Mouse (Mus musculus) left cerebral cortex, postnatal 4 days (tissue): ENCODE data around the gene Cldn10. TPM values are rescaled to one million over a fixed set of nuclear protein-coding genes. Genes with fewer than 3 reads are reported as not detected.
A peak's percentile ranks its signal among the peaks of the same experiment; 100 is the strongest.

ENCODE experiments used
- DNase-seq: peaks from one replicate; pipeline ENCODE4 v3.0.0-alpha.2; 2022
- intact Hi-C: fragments of 180-260 bp; cut with DNase I; formaldehyde crosslinking; loops from one replicate; pipeline ENCODE4 v1.15.1; 2025
- total RNA-seq, 2 experiments: library from RNA; stranded (reverse); gene quantifications; 2 replicates each; pipeline ENCODE4 v1.2.3; 2021

Gene Cldn10
- total RNA-seq, 2 experiments from 2014 or later, result 5.4 to 6.7 TPM

GRCm38 (mm10) chr14:118855141-118855800 is 67.6 kb downstream of the Cldn10 start:
- peak; percentile 7 for DNase-seq
- intact Hi-C loops, result no loop called here

GRCm38 (mm10) chr14:118856563-118856962 is 68.9 kb downstream of the Cldn10 start:
- intact Hi-C loops, result no loop called here

GRCm38 (mm10) chr14:118858318-118858717 is 70.6 kb downstream of the Cldn10 start:
- intact Hi-C loops, result no loop called here
- no peak for DNase-seq

More at GRCm38 (mm10) chr14:118856563-118856962, 68.9 kb downstream of the Cldn10 start:
- no peak for DNase-seq

- no peak for DNase-seq
- intact Hi-C loops, result no loop called here
Observed at GRCm38 (mm10) chr14:118862253-118862652, 74.5 kb downstream of the Cldn10 start.

- intact Hi-C loops, result no loop called here
Observed at GRCm38 (mm10) chr14:118864905-118865304, 77.2 kb downstream of the Cldn10 start.

GRCm38 (mm10) chr14:118866014-118866811 is 78.5 kb downstream of the Cldn10 start:
- intact Hi-C loops, result no loop called here
- DNase-seq, result no peak

More at GRCm38 (mm10) chr14:118864905-118865304, 77.2 kb downstream of the Cldn10 start:
- no peak for DNase-seq

GRCm38 (mm10) chr14:118867366-118867765 is 79.7 kb downstream of the Cldn10 start:
- no peak for DNase-seq
- intact Hi-C loops, result no loop called here

- DNase-seq, result peak; percentile 44
- intact Hi-C loops, result no loop called here
Observed at GRCm38 (mm10) chr14:118868102-118868724, 80.5 kb downstream of the Cldn10 start.

GRCm38 (mm10) chr14:118869712-118870111 is 82.0 kb downstream of the Cldn10 start:
- intact Hi-C loops, result no loop called here

GRCm38 (mm10) chr14:118874126-118874525 is 86.4 kb downstream of the Cldn10 start:
- no peak for DNase-seq
- intact Hi-C loops, result no loop called here

More at GRCm38 (mm10) chr14:118869712-118870111, 82.0 kb downstream of the Cldn10 start:
- no peak for DNase-seq

GRCm38 (mm10) chr14:118874786-118875415 is 87.2 kb downstream of the Cldn10 start:
- no peak for DNase-seq

GRCm38 (mm10) chr14:118878346-118878910 is 90.7 kb downstream of the Cldn10 start:
- no peak for DNase-seq
- intact Hi-C loops, result no loop called here

More at GRCm38 (mm10) chr14:118874786-118875415, 87.2 kb downstream of the Cldn10 start:
- intact Hi-C loops, result no loop called here

GRCm38 (mm10) chr14:118880696-118881095 is 93.0 kb downstream of the Cldn10 start:
- DNase-seq, result no peak
- intact Hi-C loops, result no loop called here

- intact Hi-C loops, result no loop called here
- no peak for DNase-seq
Observed at GRCm38 (mm10) chr14:118883344-118884249, 95.9 kb downstream of the Cldn10 start.

GRCm38 (mm10) chr14:118884250-118884556 is 96.5 kb downstream of the Cldn10 start:
- DNase-seq, result no peak
- intact Hi-C loops, result no loop called here

- DNase-seq, result no peak
- intact Hi-C loops, result no loop called here
Observed at GRCm38 (mm10) chr14:118890101-118890500, 102.4 kb downstream of the Cldn10 start.

GRCm38 (mm10) chr14:118895228-118895627 is 107.5 kb downstream of the Cldn10 start:
- intact Hi-C loops, result no loop called here
- DNase-seq, result peak; percentile 38

GRCm38 (mm10) chr14:118895655-118896054 is 107.9 kb downstream of the Cldn10 start:
- no peak for DNase-seq
- intact Hi-C loops, result no loop called here

GRCm38 (mm10) chr14:118899940-118900339 is 112.2 kb downstream of the Cldn10 start:
- DNase-seq, result no peak
- intact Hi-C loops, result no loop called here

- DNase-seq, result no peak
- intact Hi-C loops, result no loop called here
Observed at GRCm38 (mm10) chr14:118900911-118901310, 113.2 kb downstream of the Cldn10 start.
